Mouse (Mus musculus) thymus, adult 2 months (tissue): ENCODE data around the gene Irgc1. TPM values are rescaled to one million over a fixed set of nuclear protein-coding genes. Genes with fewer than 3 reads are reported as not detected.

Source experiments
- DNase-seq: peaks from one replicate; pipeline ENCODE4 v3.0.0; 2021
- H3K27ac ChIP-seq: fragments of 200-500 bp; 2 replicates; pipeline ENCODE4 v1.5.1; 2012; ENCODE audit warnings: low read length, control low read depth; ENCODE audit not compliant: control insufficient read depth, insufficient read depth
- H3K27me3 ChIP-seq: fragments of 200-500 bp; 2 replicates; pipeline ENCODE4 v1.6.1; 2012; ENCODE audit warnings: mild to moderate bottlenecking, low read length, moderate library complexity, mixed read lengths; ENCODE audit not compliant: control insufficient read depth, insufficient read depth
- H3K36me3 ChIP-seq: fragments of 200-500 bp; 2 replicates; pipeline ENCODE4 v1.6.1; 2012; ENCODE audit warnings: mild to moderate bottlenecking, low read length, moderate library complexity; ENCODE audit not compliant: control insufficient read depth, insufficient read depth
- H3K4me1 ChIP-seq: fragments of 200-500 bp; replicated peaks from 2 replicates; pipeline ENCODE4 v1.6.1; 2012; ENCODE audit warnings: low read length; ENCODE audit not compliant: control insufficient read depth, insufficient read depth
- H3K4me3 ChIP-seq: fragments of 200-500 bp; 2 replicates; pipeline ENCODE4 v1.5.1; 2012; ENCODE audit warnings: mild to moderate bottlenecking, low read length, control low read depth, moderate library complexity; ENCODE audit not compliant: control insufficient read depth, insufficient read depth
- CTCF ChIP-seq: fragments of 200-500 bp; IDR thresholded peaks from 2 replicates; pipeline ENCODE4 v1.5.1; 2012; ENCODE audit warnings: mild to moderate bottlenecking, control low read depth, low read length, moderate library complexity, borderline replicate concordance; ENCODE audit not compliant: control insufficient read depth, poor library complexity, insufficient read depth; ENCODE audit errors: extremely low read depth
- POLR2A ChIP-seq: fragments of 200-500 bp; IDR thresholded peaks from 2 replicates; pipeline ENCODE4 v1.6.1; 2012; ENCODE audit warnings: mild to moderate bottlenecking, low read length, control low read depth, moderate library complexity; ENCODE audit not compliant: control insufficient read depth, poor library complexity, insufficient read depth; ENCODE audit errors: extremely low read depth
- WGBS: fragments of 180-500 bp; shearing (Covaris S2); methylation state at CpG from one replicate; pipeline ENCODE4 v1.1.7; 2018; 5-methylcytosine and 5-hydroxymethylcytosine counted together
- polyA plus RNA-seq: library from polyadenylated mRNA; depleted of rRNA; stranded (reverse); fragments of >200 nt; gene quantifications from 2 replicates; pipeline ENCODE4 v1.2.3, GENCODE M21; 2012

Irgc1 gene
- polyA plus RNA-seq, 1 experiment: 3.0 TPM

DNA sequence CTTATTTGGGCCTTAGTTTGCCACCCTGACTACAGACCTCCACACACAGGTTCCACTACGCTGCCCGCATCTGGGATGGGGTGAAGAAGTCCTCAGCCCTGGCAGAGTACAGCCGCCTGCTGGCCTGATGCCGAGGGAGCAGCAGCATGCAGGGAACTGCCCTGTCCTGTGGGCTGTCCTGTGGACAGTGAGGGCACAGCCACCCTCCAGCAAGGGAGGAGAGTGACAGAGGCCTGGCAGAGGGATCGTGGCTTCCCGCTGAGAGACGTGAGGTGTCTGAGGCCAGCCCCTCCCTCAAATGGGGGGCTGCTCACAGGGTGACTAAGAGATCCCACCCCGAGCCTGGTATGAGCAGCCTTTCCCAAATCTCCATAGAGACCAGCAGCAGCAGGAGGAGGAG is 29.8 kb downstream of the Irgc1 start:
- Histone ChIP-seq H3K27me3 (no peaks in the 10 kb centered on the region), H3K36me3 (peaks cover 27% of the 10 kb centered on the region), H3K27ac (no peak overlapping the region), H3K4me3 (no peak overlapping the region), H3K4me1 (no peaks in the 10 kb centered on the region)
- no peak for DNase-seq
- WGBS: 98% methylated on average over 8 of the region's 8 CpGs
- TF ChIP-seq CTCF: no peak
- TF ChIP-seq POLR2A: no peak

- no peak overlapping the region for H3K4me3 ChIP-seq
- TF ChIP-seq CTCF (no peak), POLR2A (no peak)
- 95% methylated on average over 7 of the region's 7 CpGs for WGBS
- DNase-seq: no peak
- H3K27me3 ChIP-seq: no peaks in the 10 kb centered on the region
- no peaks in the 10 kb centered on the region for H3K4me1 ChIP-seq
- H3K27ac ChIP-seq: no peak overlapping the region
- H3K36me3 ChIP-seq: peaks cover 27% of the 10 kb centered on the region
Observed at GRCm38 (mm10) chr7:24421648-24422047, 30.4 kb downstream of the Irgc1 start.

- Histone ChIP-seq H3K4me3 (no peak overlapping the region), H3K27ac (no peak overlapping the region), H3K27me3 (no peaks in the 10 kb centered on the region), H3K36me3 (peaks cover 27% of the 10 kb centered on the region), H3K4me1 (0 out of 2 replicates have a peak, but pooled peaks cover under 1% of the 10 kb centered on the region)
- no peak for DNase-seq
- 91% methylated on average over 8 of the region's 8 CpGs for WGBS
- TF ChIP-seq POLR2A (no peak), CTCF (no peak)
Observed at GRCm38 (mm10) chr7:24419579-24419978, 32.5 kb downstream of the Irgc1 start.

GRCm38 (mm10) chr7:24415261-24415660 is 36.8 kb downstream of the Irgc1 start:
- Histone ChIP-seq H3K27ac (no peak overlapping the region), H3K4me3 (no peak overlapping the region), H3K27me3 (no peaks in the 10 kb centered on the region), H3K4me1 (peaks cover 11% of the 10 kb centered on the region), H3K36me3 (no peaks in the 10 kb centered on the region; the same call in none of the 2 replicates)
- 96% methylated on average over 7 of the region's 7 CpGs for WGBS
- DNase-seq: no peak
- TF ChIP-seq CTCF (no peak), POLR2A (no peak)

DNA sequence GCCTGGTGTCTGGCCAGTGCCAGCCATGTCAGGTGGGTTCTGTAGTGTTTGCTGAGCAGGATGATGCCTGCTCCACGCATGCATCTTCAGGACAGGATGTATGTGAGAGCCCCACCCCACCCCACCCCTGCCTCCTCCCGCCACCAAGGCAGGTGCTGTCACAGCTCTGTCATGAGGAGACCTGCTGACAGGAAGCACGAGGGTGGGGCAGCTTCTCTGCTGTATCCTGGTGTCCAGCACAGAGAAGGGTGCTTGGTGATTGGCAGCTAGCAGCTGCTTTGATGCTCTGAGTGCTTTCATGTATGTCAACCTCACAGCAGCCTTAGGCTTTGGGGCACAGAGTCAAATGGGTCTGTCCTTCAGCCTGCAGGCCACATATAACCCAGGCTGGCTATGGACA is 38.5 kb downstream of the Irgc1 start:
- Histone ChIP-seq H3K4me1 (peaks cover 11% of the 10 kb centered on the region), H3K36me3 (no peaks in the 10 kb centered on the region; the same call in 1 of the 2 replicates), H3K27me3 (no peaks in the 10 kb centered on the region), H3K27ac (peak overlapping the region; percentile 63), H3K4me3 (no peak overlapping the region)
- DNase-seq: peak; percentile 58
- TF ChIP-seq CTCF: no peak
- no peak for TF ChIP-seq POLR2A
- 17% methylated on average over 3 of the region's 3 CpGs for WGBS

DNA sequence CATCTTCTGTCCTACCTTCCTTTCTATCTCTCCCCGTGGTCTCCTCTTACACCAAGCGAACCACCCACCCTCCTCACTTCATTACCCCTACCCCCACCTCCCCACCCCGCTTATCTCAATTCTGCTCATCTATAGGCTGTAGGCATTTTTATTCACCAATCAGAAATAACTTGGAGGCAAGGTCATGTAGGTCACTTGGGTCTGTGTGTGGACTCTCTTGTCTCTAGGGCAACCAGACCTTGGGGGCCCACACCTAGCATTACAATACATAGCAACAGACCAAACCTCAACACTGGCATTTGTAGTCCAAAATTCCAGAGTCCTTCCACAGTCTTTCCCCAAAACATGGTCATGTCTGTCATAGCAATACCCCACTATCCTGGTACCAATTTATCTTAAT is 41.3 kb downstream of the Irgc1 start:
- DNase-seq: no peak
- no peak for TF ChIP-seq CTCF
- TF ChIP-seq POLR2A: no peak
- Histone ChIP-seq H3K36me3 (no peaks in the 10 kb centered on the region), H3K27me3 (no peaks in the 10 kb centered on the region), H3K4me1 (peaks cover 11% of the 10 kb centered on the region), H3K27ac (no peak overlapping the region), H3K4me3 (no peak overlapping the region)
- 95% methylated on average over 3 of the region's 3 CpGs for WGBS

DNA sequence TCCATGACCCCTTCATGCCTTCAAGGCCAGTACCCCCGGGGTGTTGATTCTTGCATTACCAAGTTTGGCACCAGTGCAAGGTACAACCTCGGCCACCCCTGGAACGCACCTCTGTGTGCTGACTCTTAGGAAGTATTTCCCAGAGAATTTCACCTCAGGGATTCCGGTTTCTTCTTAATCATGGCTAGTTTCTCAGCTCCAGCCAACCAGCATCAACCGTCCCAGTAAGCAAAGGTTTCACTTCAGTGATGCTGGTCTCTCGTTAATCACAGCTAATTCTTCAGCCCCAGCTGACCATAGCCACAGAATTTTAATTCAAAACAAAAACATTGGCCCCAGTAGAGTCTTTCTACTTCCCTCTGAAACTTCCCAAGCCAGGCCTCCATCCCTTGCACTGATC is 42.0 kb downstream of the Irgc1 start:
- no peaks in the 10 kb centered on the region for H3K27me3 ChIP-seq
- WGBS: 94% methylated on average over 6 of the region's 6 CpGs
- DNase-seq: no peak

More for the DNA sequence above, 42.0 kb downstream of the Irgc1 start:
- H3K4me1 ChIP-seq: peaks cover 11% of the 10 kb centered on the region
- H3K36me3 ChIP-seq: peaks cover 3% of the 10 kb centered on the region; the same call in 1 of the 2 replicates
- no peak overlapping the region for H3K4me3 ChIP-seq
- no peak overlapping the region for H3K27ac ChIP-seq
- no peak for TF ChIP-seq POLR2A
- no peak for TF ChIP-seq CTCF
